Mouse (Mus musculus): ENCODE measurements around the gene Gorasp1.

DNA sequence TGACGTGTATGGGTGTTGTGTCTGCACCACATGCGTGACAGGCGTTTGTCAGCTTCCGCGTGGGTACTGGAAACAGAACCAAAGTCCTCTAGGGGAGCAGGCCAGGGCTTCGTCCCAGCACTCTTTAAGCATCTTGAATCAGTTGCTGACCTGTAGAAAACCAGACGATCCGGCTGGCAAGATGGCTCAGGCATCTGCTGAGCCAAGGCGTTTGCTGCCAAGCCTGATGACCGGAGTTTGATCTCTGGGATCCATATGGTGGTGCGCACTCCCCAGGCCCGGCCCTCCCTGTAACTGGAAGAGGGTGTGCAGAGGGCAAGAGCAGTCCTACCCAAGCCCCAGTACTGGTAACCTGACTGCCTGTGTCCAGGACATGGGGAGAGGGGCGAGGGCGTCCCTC, 4.5 kb upstream of the Gorasp1 start:
- TF ChIP-seq POLR2A (IDR thresholded peaks at IDR 0.05; ENCODE audit: low read depth, low read length) (no peak), CTCF (conservative IDR thresholded peaks at IDR 0.05; ENCODE audit: insufficient read depth, insufficient read length, low read depth, low read length) (no peak)

Data from kidney, adult 2 months (tissue).